Mouse (Mus musculus): ENCODE data around the gene Mas1. TPM values are rescaled to one million over a fixed set of nuclear protein-coding genes. Genes with fewer than 3 reads are reported as not detected.
"Not testable (repeated sequence)": the region's sequence is repeated elsewhere in the genome, so short reads cannot be mapped to it uniquely, and the experiment has no call there.

The Mas1 gene
- polyA plus RNA-seq, 1 experiment from 2014 or later: 1.2 TPM

DNA sequence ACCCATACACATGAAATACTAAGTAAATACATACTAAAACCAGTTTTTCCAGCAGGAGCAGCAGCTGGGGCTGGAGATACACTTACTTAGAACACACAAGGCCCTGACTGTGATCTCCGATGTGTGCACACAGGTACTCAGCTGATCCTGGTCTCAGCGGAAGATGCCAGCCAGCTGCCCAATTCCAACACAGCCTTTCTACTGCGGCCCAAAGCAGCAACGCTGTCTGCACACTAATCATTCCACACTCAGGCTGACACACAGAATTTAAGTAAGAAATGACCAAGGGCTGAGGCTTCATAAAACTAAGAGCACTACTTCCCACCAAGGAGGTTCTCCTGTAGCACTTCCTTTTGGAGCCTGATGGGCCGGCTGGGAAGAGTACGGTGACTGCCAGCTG lies 34.3 kb upstream of the Mas1 start:
- WGBS: 92% methylated on average over 6 of the region's 6 CpGs
- H3K9ac ChIP-seq: no peak overlapping the region
- no peak overlapping the region for H3K4me3 ChIP-seq
- H3K4me2 ChIP-seq: no peak overlapping the region
- H3K36me3 ChIP-seq: peaks cover 46% of the 10 kb centered on the region
- H3K9me3 ChIP-seq: no peaks in the 10 kb centered on the region
- peaks cover 14% of the 10 kb centered on the region for H3K4me1 ChIP-seq
- H3K27me3 ChIP-seq: no peaks in the 10 kb centered on the region
- no peak overlapping the region for H3K27ac ChIP-seq
- ATAC-seq (ENCODE audit: insufficient number of reproducible peaks, insufficient read depth, low FRiP score, low TSS enrichment, low read depth): no peak

DNA sequence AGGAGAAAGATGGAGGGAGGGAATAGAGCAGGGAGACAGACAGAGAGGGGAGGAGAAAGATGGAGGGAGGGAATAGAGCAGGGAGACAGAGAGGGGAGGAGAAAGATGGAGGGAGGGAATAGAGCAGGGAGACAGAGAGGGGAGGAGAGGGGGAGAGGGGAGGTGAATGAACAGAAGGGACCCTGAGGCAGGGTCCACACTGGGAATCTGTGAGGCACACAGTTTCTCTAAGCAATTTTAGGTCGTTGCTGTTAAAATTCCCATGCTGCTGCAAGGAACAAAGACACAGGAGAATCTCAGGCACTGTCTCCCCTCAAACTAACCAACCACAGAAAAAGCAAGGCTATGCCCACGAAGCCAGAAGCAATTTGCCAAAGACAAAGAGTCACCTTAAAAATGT lies 30.7 kb upstream of the Mas1 start:
- Histone ChIP-seq H3K4me1 (peaks cover 11% of the 10 kb centered on the region), H3K36me3 (peaks cover 34% of the 10 kb centered on the region), H3K4me2 (peak overlapping the region; percentile 20; the same call in 1 of the 2 replicates), H3K27ac (peak overlapping the region; percentile 78)
- not testable (repeated sequence) for H3K9me3 ChIP-seq; ATAC-seq (ENCODE audit: insufficient number of reproducible peaks, insufficient read depth, low FRiP score, low TSS enrichment, low read depth); H3K9ac ChIP-seq; H3K4me3 ChIP-seq; H3K27me3 ChIP-seq
- 28% methylated on average over 2 of the region's 2 CpGs for WGBS

DNA sequence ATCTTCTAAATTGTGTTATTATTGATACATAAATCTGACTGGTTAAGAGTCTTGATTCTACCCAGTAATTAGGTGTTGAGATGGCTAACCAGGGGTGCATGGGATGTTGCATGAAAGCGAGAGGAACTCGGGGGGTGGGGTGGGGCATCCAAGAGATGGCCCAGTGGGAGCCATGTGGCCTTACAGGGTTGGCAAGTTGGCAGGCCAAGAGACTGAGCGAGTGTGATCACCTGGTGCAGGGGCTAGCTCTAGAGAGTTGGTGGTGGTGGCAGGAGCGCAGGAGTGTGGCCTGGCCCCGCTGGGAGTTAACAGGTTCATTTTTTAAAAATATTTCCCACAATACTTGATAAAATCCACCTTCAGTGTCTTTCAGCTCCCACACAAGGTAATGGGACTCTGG lies 29.7 kb upstream of the Mas1 start:
- ATAC-seq (ENCODE audit: insufficient number of reproducible peaks, insufficient read depth, low FRiP score, low TSS enrichment, low read depth): no peak
- H3K27me3 ChIP-seq: no peaks in the 10 kb centered on the region
- WGBS: 85% methylated on average over 5 of the region's 5 CpGs
- H3K4me1 ChIP-seq: peaks cover 4% of the 10 kb centered on the region; the same call in 1 of the 2 replicates
- no peak overlapping the region for H3K9ac ChIP-seq
- H3K27ac ChIP-seq: peak overlapping the region; percentile 41
- no peak overlapping the region for H3K4me3 ChIP-seq
- H3K9me3 ChIP-seq: no peaks in the 10 kb centered on the region
- no peak overlapping the region for H3K4me2 ChIP-seq
- peaks cover 32% of the 10 kb centered on the region for H3K36me3 ChIP-seq

DNA sequence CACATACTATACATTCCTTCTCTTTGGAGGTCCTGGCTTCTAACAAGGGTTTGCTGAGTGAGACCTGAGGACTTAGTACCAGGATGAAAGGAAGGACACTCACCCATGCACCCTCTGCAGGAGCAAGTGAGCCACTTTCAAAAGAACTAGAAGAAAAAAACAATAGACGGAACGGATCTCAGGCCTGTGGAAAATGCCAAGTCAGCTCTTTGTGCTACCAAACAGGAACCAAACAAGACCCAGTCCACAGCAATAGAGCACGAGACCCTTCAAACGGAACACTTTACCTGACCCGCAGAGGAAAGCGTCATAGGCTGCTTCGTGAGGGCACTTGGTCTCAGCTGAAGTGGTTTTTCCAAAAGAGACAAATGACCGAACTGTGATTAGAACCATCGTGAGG lies 24.1 kb upstream of the Mas1 start:
- Histone ChIP-seq H3K9me3 (no peaks in the 10 kb centered on the region), H3K4me1 (peaks cover 8% of the 10 kb centered on the region; the same call in 1 of the 2 replicates), H3K9ac (no peak overlapping the region), H3K27me3 (no peaks in the 10 kb centered on the region), H3K27ac (no peak overlapping the region), H3K4me2 (no peak overlapping the region), H3K36me3 (peaks cover 25% of the 10 kb centered on the region; the same call in 1 of the 2 replicates), H3K4me3 (no peak overlapping the region)
- ATAC-seq (ENCODE audit: insufficient number of reproducible peaks, insufficient read depth, low FRiP score, low TSS enrichment, low read depth): no peak
- 92% methylated on average over 9 of the region's 9 CpGs for WGBS

DNA sequence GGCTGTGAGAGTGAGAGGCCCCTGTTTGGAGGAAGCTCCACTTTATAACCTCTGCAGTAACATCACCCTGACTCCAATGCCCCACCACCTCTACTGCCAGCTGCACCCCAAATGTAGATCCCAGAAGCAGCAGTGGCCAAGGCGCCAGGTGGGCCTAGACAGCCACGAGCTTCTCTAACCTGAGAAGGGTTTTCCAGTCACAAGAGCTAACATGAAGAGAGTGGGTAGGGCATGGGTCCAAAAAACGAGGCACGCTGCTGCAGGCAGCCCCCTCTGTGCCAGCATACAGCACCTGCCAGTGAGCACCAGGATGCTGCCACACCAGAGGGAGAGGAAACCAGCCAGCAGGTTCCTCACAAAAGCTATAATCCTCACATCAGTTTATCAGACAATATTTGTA lies 23.1 kb upstream of the Mas1 start:
- H3K36me3 ChIP-seq: peaks cover 23% of the 10 kb centered on the region; the same call in 1 of the 2 replicates
- no peak for ATAC-seq (ENCODE audit: insufficient number of reproducible peaks, insufficient read depth, low FRiP score, low TSS enrichment, low read depth)
- H3K9me3 ChIP-seq: no peaks in the 10 kb centered on the region
- no peak overlapping the region for H3K4me2 ChIP-seq
- H3K27me3 ChIP-seq: no peaks in the 10 kb centered on the region
- no peak overlapping the region for H3K4me3 ChIP-seq
- H3K4me1 ChIP-seq: peaks cover 13% of the 10 kb centered on the region
- 89% methylated on average over 4 of the region's 4 CpGs for WGBS
- 0 out of 2 replicates have a peak overlapping the region, but pooled peaks have one; percentile 36 for H3K9ac ChIP-seq
- H3K27ac ChIP-seq: no peak overlapping the region

DNA sequence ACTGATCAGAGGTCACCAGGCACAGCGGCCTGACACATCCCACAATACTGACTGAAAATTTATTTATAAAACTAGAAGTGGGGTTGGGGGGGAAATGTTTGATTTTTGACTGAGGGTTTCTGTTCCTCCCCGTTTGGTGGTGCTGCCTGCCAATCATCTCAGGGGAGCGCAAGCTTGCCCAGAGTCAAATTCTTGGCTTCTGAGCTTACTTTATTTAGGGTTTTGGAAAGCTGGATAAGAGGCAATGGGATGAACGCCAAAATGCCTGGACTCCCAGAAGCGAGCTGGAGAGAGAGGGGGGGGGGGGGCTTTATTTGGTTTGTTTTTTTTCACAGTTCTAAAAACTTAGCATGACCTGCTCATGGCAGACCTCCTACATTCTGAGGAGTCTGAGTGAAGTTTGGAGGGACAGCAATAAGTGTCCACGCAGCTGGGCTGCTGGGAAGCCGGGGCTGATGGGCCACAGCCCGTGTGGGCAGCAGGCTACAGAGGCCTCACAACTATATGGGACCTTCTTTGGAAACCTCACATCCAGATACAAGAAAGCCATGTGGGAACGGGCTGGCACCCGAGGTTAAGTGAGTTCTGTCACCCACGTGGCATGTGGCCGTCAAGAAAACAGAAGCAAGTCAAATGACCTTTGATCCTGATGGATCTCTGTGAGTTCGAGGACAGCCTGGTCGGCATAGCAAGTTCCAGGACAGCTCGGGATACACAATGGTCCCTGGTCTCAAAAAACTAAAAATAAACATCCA lies 19.3 kb upstream of the Mas1 start:
- no peaks in the 10 kb centered on the region for H3K27me3 ChIP-seq
- no peaks in the 10 kb centered on the region for H3K9me3 ChIP-seq
- H3K36me3 ChIP-seq: 0 out of 2 replicates have a peak, but pooled peaks cover 18% of the 10 kb centered on the region
- H3K4me1 ChIP-seq: peaks cover 13% of the 10 kb centered on the region
- no peak overlapping the region for H3K9ac ChIP-seq
- peak overlapping the region; percentile 39 for H3K27ac ChIP-seq
- 72% methylated on average over 15 of the region's 15 CpGs for WGBS
- ATAC-seq (ENCODE audit: insufficient number of reproducible peaks, insufficient read depth, low FRiP score, low TSS enrichment, low read depth): no peak
- H3K4me2 ChIP-seq: no peak overlapping the region
- H3K4me3 ChIP-seq: no peak overlapping the region

DNA sequence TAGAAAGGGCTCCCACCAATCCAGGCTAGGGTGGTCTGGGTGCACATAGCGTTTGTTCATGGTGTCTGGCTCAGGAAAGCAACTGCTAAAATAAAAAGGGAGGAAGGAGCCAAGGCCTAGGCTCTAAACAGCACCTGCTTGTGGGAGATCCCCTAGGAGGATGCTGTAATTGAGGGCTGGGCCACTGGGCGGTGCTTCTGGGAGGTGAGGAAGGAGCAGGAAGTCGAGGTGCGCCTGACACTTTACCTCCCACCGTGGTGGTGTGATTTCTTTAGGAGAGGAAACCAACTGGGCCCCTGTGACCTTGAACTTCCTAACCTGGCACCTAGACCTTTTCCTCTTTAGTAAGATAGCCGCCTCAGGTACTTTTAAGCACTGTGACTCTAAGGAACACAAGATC lies 18.7 kb upstream of the Mas1 start:
- H3K27ac ChIP-seq: peak overlapping the region; percentile 23; the same call in 1 of the 2 replicates
- peaks cover 13% of the 10 kb centered on the region for H3K4me1 ChIP-seq
- no peaks in the 10 kb centered on the region for H3K27me3 ChIP-seq
- 0 out of 2 replicates have a peak, but pooled peaks cover 18% of the 10 kb centered on the region for H3K36me3 ChIP-seq
- H3K4me3 ChIP-seq: no peak overlapping the region
- ATAC-seq (ENCODE audit: insufficient number of reproducible peaks, insufficient read depth, low FRiP score, low TSS enrichment, low read depth): no peak
- no peaks in the 10 kb centered on the region for H3K9me3 ChIP-seq
- 40% methylated on average over 6 of the region's 6 CpGs for WGBS
- H3K9ac ChIP-seq: no peak overlapping the region
- no peak overlapping the region for H3K4me2 ChIP-seq

DNA sequence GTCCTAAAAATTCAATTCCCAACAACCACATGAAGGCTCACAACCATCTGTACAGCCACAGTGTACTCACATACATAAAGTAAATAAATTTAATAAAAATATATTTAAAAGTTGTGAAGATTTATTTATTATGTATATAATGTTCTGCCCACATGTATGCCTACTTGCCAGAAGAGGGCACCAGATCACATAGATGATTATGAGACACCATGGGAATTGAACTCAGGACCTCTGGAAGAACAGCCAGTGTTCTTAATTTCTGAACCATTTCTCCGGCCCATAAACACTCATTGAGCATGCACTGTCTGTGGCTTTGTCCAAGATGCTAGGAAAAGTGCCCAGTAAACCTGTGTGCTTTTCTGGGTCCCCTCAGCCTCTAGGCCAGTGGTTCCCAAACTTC lies 13.3 kb upstream of the Mas1 start:
- 0 out of 2 replicates have a peak, but pooled peaks cover 13% of the 10 kb centered on the region for H3K4me1 ChIP-seq
- no peak overlapping the region for H3K9ac ChIP-seq
- H3K27me3 ChIP-seq: peaks cover 4% of the 10 kb centered on the region; the same call in 1 of the 2 replicates
- WGBS: 77% methylated on average over 1 of the region's 1 CpGs
- no peak overlapping the region for H3K27ac ChIP-seq
- H3K4me3 ChIP-seq: no peak overlapping the region
- H3K36me3 ChIP-seq: no peaks in the 10 kb centered on the region
- no peaks in the 10 kb centered on the region for H3K9me3 ChIP-seq
- H3K4me2 ChIP-seq: no peak overlapping the region
- ATAC-seq (ENCODE audit: insufficient number of reproducible peaks, insufficient read depth, low FRiP score, low TSS enrichment, low read depth): no peak

DNA sequence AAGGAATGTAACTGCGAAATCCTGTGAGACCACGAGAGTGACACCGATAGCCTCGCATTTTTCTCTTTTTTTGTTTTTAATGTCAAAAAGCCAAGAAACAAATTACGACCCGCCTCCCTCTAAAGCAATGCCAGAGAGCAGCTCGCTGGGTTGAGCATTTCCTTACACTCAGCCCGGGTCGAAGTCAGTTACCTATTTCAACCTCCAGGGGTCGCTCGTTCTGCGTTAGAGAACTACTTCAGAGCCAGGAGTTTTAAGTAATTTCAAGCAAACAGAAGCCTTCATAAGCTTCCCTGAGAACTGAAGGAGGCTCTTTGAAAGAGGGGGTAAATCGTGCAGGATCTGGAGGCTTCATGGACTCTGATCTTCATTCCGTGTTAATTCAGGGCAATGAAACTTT lies 12.2 kb upstream of the Mas1 start:
- Histone ChIP-seq H3K4me1 (0 out of 2 replicates have a peak, but pooled peaks cover 13% of the 10 kb centered on the region), H3K27me3 (peaks cover 4% of the 10 kb centered on the region; the same call in 1 of the 2 replicates), H3K27ac (peak overlapping the region; percentile 51; the same call in 1 of the 2 replicates), H3K9ac (peak overlapping the region; percentile 28), H3K9me3 (no peaks in the 10 kb centered on the region), H3K36me3 (no peaks in the 10 kb centered on the region), H3K4me2 (peak overlapping the region; percentile 54), H3K4me3 (peak overlapping the region; percentile 5; the same call in 1 of the 2 replicates)
- ATAC-seq (ENCODE audit: insufficient number of reproducible peaks, insufficient read depth, low FRiP score, low TSS enrichment, low read depth): no peak
- WGBS: 2% methylated on average over 14 of the region's 14 CpGs

DNA sequence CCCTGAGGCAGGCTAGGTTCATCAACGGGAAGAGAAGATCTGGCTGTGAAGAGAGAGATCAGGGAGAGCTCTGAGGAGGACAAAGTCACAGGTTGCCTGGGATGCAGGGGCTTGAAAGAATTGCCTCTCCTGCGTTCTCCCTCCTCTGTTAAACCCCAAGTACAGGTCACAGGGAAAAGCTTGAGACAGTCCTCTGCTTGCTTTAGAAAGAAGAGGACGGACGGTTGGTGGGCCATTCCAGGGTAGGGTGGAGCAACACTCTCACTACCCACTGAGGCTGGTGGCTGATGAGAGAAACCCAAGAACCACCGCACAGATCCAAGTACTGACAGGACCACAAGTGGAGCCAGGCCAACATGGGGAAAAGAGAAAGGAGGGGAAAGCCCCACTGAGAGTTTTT lies 7.8 kb upstream of the Mas1 start, which contains the start of gene Mrgprh:
TSS of gene Mrgprh (plus strand) at position 301 of the 400 bp plus-strand sequence.
- ATAC-seq (ENCODE audit: insufficient number of reproducible peaks, insufficient read depth, low FRiP score, low TSS enrichment, low read depth): no peak
- peaks cover 39% of the 10 kb centered on the region for H3K4me1 ChIP-seq
- H3K27ac ChIP-seq: peak within 1 kb of the TSS; percentile 33; the same call in 1 of the 2 replicates
- H3K27me3 ChIP-seq: peaks cover 6% of the 10 kb centered on the region; the same call in 1 of the 2 replicates
- H3K4me2 ChIP-seq: no peak within 1 kb of the TSS
- 74% methylated on average over 5 of the region's 5 CpGs for WGBS
- H3K9me3 ChIP-seq: no peaks in the 10 kb centered on the region
- H3K9ac ChIP-seq: no peak within 1 kb of the TSS
- H3K4me3 ChIP-seq: no peak within 1 kb of the TSS
- no peaks in the 10 kb centered on the region for H3K36me3 ChIP-seq

DNA sequence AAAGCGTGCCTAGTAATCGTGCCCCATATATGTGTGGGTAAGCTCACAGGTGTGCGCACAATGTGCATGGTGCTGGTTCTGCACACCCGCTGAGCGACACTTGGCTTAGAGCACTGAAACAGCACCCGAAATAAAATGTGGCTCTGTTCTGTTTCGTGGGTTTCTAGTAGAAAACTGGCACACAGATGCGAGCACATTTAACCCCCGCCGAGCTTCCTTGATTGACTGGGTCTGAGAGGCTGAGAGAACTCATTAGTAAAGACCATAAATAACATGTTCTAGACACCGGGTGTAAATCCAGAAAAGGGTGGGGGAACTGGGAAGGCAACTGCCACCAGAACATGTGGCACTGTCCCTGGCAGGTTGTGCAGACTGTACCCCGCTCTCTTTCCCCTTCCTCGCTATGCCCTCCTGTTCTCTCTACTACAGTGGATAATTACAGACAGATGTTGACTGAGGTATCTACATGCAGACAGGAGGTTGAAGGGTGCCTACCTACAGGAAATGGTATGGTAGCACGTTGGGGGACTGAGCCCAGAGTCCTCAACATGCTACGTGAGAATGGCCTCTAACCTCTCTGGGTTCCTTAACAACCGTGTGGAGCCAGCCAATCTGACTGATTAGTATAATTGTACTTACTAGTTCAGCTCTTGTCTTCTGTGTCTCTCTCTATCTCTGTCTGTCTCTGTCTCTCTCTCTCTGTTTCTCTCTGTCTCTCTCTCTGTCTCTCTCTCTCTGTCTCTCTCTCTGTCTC lies 4.5 kb upstream of the Mas1 start:
- Histone ChIP-seq H3K4me3 (no peak overlapping the region), H3K36me3 (no peaks in the 10 kb centered on the region), H3K27me3 (0 out of 2 replicates have a peak, but pooled peaks cover 3% of the 10 kb centered on the region), H3K9ac (no peak overlapping the region), H3K4me2 (peak overlapping the region; percentile 5; the same call in 1 of the 2 replicates), H3K4me1 (peaks cover 52% of the 10 kb centered on the region), H3K9me3 (no peaks in the 10 kb centered on the region), H3K27ac (no peak overlapping the region)
- ATAC-seq (ENCODE audit: insufficient number of reproducible peaks, insufficient read depth, low FRiP score, low TSS enrichment, low read depth): no peak; the same call in 1 of the 2 replicates
- 48% methylated on average over 16 of the region's 16 CpGs for WGBS

Measured in embryonic facial prominence, embryonic 13.5 days (tissue).